Mouse (Mus musculus): ENCODE results near the gene Pygb. TPM values are rescaled to one million over a fixed set of nuclear protein-coding genes. Genes with fewer than 3 reads are reported as not detected.

Pygb gene
- total RNA-seq, 4 experiments from 2014 or later, result 547 to 617 (median 604) TPM

GRCm38 (mm10) chr2:150793320-150793719, 6.8 kb downstream of the Pygb start:
- DNase-seq (ENCODE audit: low spot score), result no peak

GRCm38 (mm10) chr2:150798084-150798483, 11.5 kb downstream of the Pygb start:
- no peak for DNase-seq (ENCODE audit: low spot score)

- no peak for DNase-seq (ENCODE audit: low spot score)
Measured at GRCm38 (mm10) chr2:150800616-150801015, 14.1 kb downstream of the Pygb start.

- DNase-seq (ENCODE audit: low spot score), result peak; percentile 18
Measured at GRCm38 (mm10) chr2:150803035-150803434, 16.5 kb downstream of the Pygb start.

GRCm38 (mm10) chr2:150808381-150808780, 21.8 kb downstream of the Pygb start:
- DNase-seq (ENCODE audit: low spot score), result no peak

- no peak for DNase-seq (ENCODE audit: low spot score)
Measured at GRCm38 (mm10) chr2:150808812-150809211, 22.3 kb downstream of the Pygb start.

- no peak for DNase-seq (ENCODE audit: low spot score)
Measured at GRCm38 (mm10) chr2:150810603-150811002, 24.1 kb downstream of the Pygb start.

GRCm38 (mm10) chr2:150812816-150813215, 26.3 kb downstream of the Pygb start:
- DNase-seq (ENCODE audit: low spot score), result no peak

- no peak for DNase-seq (ENCODE audit: low spot score)
Measured at GRCm38 (mm10) chr2:150816676-150817402, 30.3 kb downstream of the Pygb start.

GRCm38 (mm10) chr2:150818742-150819141, 32.2 kb downstream of the Pygb start:
- DNase-seq (ENCODE audit: low spot score), result no peak

GRCm38 (mm10) chr2:150820720-150821119, 34.2 kb downstream of the Pygb start:
- no peak for DNase-seq (ENCODE audit: low spot score)

- no peak for DNase-seq (ENCODE audit: low spot score)
Measured at GRCm38 (mm10) chr2:150822987-150823386, 36.5 kb downstream of the Pygb start.

GRCm38 (mm10) chr2:150826426-150826825, 39.9 kb downstream of the Pygb start:
- peak; percentile 75 for DNase-seq (ENCODE audit: low spot score)

GRCm38 (mm10) chr2:150828164-150828563, 41.6 kb downstream of the Pygb start:
- DNase-seq (ENCODE audit: low spot score), result no peak

- no peak for DNase-seq (ENCODE audit: low spot score)
Measured at GRCm38 (mm10) chr2:150828654-150829053, 42.1 kb downstream of the Pygb start.

- DNase-seq (ENCODE audit: low spot score), result no peak
Measured at GRCm38 (mm10) chr2:150830011-150830410, 43.5 kb downstream of the Pygb start.

GRCm38 (mm10) chr2:150830911-150831441, 44.4 kb downstream of the Pygb start:
- DNase-seq (ENCODE audit: low spot score), result no peak

GRCm38 (mm10) chr2:150832029-150832428, 45.5 kb downstream of the Pygb start:
- no peak for DNase-seq (ENCODE audit: low spot score)

GRCm38 (mm10) chr2:150834616-150835015, 48.1 kb downstream of the Pygb start:
- DNase-seq (ENCODE audit: low spot score), result no peak

GRCm38 (mm10) chr2:150835975-150836374, 49.4 kb downstream of the Pygb start:
- no peak for DNase-seq (ENCODE audit: low spot score)

- DNase-seq (ENCODE audit: low spot score), result no peak
Measured at GRCm38 (mm10) chr2:150836906-150837305, 50.4 kb downstream of the Pygb start.

GRCm38 (mm10) chr2:150837781-150838180, 51.2 kb downstream of the Pygb start:
- DNase-seq (ENCODE audit: low spot score), result no peak

- no peak for DNase-seq (ENCODE audit: low spot score)
Measured at GRCm38 (mm10) chr2:150839686-150840471, 53.3 kb downstream of the Pygb start.
